Mouse (Mus musculus) embryo, embryonic 11 days (tissue): ENCODE measurements at regions not wholly inside any gene's neighbourhood (a gene's known extent, or its start where the extent isn't known, plus 50 kb on each side); places are given as distances from the start of the nearest gene placed in this dataset.
"Not testable (repeated sequence)": the region's sequence is repeated elsewhere in the genome, so short reads cannot be mapped to it uniquely, and the experiment has no call there.

ENCODE experiments used
- DNase-seq: peaks from one replicate; pipeline ENCODE4 v3.0.0-alpha.2; 2015

DNA sequence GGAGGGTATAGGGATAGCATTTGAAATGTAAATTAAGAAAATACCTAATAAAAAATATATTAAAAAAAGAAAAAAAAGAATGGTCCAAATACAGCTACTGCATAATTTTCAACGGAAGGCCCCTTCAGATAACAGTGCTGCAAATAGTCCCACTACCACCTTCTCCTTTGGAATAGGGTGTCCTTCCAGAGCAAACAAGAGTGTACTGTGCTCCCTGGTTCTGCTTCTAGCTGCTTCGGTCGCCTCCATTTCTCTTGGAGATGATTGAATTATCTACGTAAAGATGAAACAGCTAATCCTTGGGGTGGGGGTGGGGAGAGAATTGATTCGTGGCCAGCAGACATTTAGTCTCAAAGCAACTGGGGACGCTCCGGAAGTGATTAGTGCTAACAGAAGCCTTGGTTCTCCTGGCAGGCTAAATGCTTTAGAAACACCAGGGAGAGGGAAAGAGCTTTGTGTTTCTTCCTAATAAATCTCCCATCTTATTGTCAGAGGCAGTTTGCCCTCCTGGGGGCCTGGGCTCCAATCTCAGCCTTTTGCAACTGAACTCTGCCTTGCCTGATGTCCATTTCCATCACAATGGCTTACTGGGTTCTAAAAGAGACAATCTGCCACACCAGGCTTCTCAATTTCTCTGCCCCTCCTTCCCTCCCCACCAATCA is 184.5 kb upstream of the Tbl1xr1 start:
- DNase-seq, result peak; percentile 78

DNA sequence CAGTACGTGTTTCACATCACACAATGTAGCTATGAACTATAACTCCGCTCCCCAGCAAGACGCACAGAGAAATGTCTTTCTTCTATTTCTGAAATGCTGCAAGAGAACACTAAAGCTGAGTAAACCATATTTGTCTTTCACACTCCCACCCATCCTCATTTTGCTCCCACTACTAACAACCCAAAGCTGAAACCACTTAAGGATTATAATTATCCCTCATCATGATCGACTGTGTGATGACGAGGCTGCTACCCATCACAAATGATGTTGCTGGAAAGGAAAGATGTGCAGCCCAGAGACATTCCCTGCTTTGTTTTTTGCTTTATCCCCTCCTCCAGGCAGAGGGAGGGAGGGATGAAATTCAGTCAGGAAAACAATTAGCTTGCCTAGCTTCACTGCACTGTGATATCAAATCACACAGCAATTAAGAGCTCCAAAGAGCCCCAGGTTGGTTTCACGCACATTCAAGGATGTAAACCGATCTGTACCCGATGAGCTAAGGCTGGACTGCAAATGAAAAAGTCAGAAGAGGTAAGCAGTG is 183.5 kb upstream of the Tbl1xr1 start:
- DNase-seq, result peak; percentile 21

DNA sequence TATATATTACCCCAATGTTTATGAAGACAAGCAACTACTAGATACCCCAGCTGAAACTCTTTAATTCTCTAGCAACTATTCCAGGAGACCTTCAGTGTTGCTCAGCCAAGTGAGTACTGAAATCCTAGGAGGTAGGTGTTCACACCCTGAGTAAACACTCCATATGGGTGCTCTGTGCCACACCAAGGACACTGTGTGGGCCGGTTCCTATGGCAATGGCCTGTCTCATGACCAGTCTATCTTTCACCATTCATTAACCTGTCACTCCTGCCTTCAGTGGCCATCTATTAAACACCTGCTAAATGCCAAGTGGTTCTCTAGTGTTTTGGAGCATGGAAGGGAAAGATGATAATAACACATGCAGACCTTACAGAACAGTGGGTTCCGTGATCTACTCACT is 180.9 kb upstream of the Tbl1xr1 start:
- no peak for DNase-seq

DNA sequence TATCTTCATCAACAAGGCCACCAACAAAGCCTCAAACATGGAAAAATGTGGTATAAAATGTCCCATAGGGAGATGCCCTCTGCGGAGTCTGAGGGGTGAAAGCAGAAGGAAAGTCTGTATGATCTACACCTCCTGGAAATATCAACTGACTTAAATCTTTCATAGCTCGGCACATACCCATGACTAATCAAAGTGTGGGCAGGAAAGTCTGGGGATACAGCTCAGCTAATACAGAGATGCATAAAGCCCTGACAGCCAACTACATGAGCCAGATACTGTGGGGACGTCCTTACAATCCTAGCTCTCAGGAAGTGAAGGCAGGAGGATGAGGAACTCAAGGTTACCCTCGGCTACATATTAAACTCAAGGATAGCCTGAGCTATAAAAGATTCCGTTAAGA is 178.2 kb upstream of the Tbl1xr1 start:
- no peak for DNase-seq

DNA sequence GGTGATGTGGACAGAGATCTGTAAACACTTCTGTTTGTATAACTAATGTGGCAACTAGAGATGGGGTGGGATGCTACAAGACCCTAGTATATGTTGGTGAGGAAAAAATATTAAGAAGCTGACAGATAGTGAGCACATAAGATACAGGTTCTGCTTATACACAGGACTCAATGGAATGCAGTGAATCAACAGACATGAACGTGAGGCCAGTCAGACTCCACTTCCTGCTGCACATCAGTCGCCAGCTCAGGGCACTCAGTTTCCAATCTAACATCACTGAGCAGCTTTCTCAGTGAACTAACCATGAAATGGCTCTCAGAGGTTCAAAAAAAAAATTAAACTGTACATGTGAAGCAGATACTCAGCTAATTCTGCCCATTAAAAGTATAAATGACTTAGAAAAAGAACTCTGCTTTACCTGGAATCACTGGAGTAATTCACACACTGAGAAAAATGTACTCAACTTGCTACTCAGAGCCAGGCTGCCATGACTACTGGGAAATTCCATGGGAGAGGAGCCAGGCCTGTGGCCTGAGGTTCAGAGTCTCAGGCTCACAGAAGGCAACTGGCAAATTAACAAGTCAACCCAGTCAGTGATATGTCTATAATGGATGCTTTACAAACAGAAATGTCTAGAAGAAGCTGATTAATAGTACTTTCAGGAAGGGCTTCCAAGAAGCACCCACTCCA is 170.9 kb upstream of the Tbl1xr1 start:
- no peak for DNase-seq

DNA sequence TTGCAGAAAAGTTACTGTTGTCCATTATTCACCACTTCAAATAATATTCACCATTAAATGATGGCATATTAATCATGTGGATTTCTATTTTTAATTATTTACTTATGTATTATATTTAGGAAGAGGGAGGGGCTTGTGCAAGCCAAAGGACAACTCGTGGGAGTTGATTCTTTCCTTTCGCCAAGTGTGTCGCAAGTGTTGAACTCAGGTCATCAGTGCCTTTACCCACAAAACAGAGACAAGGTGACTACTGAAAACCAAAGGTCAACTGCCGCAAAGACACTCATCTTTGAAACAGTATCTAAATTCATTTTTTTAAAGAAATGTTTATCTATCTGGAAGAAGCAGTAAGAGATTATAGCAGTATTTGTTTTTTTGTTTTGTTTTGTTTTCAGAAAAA is 167.6 kb upstream of the Tbl1xr1 start:
- DNase-seq, result no peak

DNA sequence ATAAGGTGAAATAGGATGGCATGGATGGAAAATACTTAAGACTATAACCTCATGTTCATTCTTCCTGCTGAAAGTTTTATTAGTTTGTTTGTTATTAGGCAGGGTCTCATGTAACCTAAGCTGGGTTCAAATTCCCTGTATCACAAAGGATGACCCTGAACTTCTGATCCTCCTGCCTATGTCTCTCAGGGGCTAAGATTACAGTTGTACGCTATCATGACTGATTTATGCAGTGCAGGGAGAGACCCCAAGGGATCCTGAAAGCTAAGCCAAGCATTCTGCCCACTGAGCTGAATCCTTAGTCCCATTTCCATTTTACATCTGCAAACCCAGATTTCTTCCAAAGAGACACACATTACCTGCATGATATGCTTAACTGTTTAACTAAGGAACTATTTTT is 166.4 kb upstream of the Tbl1xr1 start:
- DNase-seq, result no peak

DNA sequence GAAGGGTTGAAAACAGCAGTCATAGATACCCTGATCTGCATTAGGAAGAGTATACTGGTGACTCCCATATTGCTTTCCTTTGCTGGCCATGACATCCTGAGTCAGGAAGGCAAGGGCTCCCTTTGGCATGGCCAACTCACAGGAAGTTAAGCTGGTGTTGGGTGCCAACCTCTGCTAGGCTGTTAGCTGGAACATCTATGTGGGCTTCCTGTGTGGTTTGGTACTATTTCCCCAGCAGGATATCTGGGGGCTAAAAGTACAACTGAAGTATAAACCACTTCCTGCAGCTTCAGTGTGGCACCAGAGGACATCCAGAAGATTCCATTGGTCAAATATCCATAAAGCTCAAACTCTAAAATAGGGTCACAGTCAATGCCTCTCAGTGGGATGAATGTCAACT is 165.4 kb upstream of the Tbl1xr1 start:
- DNase-seq, result no peak

DNA sequence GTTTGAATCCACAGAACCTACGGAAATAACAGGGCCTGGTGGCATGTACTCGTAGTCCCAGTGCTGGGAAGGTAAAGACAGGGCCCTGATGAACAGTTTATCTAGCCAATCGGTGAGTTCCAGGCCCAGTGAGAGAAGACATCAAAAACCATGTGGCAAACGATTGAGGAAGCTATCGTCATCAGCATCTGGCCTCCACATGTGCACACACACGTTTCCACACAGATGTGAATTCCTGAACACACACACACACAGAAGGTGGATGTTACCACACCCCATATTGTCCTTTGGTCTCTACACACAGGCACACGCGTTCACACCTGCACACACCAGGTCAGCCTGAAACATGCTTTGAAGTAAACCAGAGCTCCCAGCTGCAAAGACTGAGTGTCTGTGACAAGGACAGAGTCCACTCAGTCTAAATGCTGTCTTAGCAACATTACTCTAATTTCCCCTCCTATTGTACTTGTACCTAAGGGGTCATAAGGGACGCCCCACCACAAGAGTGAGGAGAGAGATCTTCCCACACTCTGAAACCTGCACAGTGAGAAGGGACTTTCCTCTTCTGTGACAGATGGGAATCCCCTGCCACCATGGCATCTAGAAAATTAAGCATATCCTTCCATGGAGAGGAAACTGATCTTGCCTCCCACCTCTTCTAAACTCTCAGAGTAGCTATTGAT is 159.1 kb upstream of the Tbl1xr1 start:
- DNase-seq, result peak; percentile 18

DNA sequence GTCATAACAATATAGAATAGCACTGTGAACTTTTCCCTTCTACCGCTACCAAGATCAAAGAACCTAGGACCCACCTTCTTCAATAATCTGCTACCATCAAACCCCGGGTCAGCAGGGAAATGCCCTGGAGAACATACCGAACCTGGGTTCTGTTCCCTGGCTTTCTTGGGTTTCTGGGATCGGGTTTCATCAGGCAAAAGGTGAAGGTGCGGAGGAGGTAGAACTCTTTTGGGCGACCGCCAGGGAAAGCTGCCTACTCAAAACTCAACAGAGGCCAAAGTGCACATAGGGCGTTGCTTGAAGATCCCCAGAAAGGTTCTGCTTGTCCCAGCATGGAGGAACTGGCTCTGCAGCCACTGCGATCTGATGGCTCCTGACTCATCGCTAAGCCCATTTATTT is 158.0 kb upstream of the Tbl1xr1 start:
- DNase-seq, result no peak

DNA sequence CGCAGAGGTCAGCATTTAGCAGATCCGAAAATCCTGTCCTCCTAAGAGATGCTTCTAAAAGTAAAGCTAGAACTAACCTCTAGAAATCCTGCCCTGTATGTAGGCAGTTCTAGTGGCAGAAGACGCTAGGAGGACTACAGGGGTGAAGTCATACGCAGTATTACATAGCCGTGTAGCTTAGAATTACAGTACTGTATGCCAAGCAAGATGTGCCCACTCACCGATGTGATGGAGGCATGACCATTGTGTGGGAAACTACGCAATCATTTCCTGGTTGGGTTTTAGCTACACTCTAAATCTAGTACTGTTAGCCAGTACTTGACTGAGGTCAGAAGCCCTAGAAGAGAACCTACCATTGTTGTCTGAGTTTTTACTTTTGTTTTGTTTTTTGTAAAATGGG is 156.5 kb upstream of the Tbl1xr1 start:
- no peak for DNase-seq

DNA sequence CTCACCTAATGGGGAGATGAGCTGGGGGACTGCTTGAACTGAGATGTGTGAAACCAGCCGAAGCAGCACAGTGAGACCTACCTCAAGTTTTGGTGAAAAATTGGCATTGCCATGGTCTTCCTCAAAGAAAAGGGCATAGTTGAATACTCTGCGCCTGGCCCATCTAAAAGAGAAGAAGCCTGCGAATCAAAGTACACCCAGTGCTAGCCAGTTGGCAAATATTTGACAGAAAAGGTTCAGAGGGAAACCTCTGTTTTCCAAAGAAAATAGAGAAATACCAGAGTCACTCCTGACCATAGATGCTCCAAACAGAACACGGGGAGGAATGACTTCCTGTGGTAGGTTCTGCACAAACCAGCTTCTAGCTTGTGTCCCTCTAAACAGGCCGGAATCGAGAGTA is 144.5 kb upstream of the Tbl1xr1 start:
- DNase-seq, result no peak

DNA sequence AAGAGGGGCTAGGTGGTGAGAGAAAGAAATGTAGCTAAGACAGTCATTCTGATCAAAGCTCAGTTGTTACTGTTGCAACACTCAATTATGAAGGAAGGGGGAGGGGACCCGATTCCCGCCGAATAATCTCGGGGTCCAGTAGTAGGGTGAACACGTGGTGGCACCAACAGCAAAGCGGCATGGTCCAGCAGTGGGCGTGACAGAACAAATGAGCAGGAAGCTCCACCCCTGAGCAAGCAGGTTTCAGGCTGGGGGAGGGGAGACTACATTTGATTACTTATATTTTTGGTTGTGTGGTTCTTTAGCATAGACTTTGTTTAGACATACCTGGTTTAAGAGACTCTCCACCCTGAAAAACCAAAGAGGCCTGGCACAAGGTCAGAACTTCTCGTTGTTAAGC is 143.8 kb upstream of the Tbl1xr1 start:
- not testable (repeated sequence) for DNase-seq

DNA sequence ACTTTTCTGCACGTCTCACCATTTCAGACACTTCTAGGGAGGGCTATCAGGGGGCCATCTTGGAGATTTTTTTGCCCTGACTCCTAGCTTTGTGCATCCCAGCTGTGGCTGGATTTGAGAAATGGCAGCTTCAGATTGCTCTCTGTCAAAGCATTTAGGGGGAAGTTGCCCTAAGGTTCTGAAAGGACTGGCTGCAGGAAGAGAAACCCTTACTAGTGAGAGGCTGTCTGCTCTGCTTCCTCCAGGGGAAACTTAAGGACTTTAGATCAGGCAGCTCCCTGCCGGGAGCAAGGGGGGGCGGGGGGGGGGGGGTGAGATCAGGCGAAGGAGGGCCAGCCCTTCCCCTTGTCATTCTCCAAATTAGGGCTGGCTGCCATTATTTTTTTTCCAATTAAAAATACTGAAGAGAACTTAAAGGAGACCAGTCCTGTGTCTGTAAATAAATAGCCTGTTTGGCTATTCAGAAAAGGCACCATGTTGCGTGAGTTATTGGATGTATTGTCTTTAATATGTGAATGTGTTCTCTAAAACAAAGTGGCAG is 141.7 kb upstream of the Tbl1xr1 start:
- peak; percentile 57 for DNase-seq

DNA sequence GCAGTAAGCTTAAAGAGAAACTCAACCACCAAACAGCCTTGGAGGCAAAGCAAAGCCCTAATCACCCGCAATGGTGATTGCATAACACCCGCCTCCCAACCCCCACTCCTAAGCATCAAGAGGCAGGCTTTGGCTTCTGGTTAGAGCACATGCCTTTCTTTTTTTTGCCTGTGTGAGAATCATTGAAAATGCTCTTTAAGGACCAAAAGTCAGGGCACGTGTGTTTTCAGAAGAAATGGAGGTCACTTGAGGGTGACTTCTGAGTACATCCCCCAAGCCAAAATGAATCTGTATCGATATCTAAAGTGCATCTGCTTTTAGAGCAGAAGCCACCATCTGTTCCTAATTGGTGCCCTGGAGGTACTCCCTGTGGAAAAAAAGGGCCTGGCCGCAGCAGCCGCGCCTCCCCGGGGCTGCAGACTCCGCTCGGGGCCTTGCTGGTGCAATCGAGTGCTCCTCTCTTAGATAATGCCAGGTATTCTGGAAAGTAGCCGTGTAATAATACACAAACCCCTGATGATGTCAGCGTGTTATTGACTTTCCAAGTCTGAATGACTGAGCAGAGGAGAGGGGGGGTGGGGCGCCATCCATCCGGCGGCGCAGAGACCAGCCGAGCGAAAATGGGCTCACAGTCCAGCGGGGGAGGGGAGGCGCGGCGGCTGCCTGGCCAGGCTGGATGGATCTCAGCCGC is 140.7 kb upstream of the Tbl1xr1 start:
- peak; percentile 97 for DNase-seq

DNA sequence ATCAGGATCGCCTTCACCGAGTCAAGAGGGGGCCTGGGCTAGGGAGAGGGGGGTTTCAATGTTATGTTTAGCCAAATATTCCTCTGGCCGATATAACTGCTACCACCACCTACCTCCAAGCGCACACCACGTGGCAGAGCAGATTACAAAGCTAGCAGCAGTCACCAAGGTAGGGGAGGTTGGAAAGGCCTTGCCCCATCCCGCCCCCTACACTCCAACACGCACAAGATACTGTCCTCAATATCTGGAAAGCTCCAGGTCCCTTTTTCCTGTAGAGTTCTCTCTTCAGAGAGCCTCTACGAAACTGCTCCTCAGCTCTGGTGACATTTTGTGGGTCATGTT is 140.2 kb upstream of the Tbl1xr1 start:
- no peak for DNase-seq

DNA sequence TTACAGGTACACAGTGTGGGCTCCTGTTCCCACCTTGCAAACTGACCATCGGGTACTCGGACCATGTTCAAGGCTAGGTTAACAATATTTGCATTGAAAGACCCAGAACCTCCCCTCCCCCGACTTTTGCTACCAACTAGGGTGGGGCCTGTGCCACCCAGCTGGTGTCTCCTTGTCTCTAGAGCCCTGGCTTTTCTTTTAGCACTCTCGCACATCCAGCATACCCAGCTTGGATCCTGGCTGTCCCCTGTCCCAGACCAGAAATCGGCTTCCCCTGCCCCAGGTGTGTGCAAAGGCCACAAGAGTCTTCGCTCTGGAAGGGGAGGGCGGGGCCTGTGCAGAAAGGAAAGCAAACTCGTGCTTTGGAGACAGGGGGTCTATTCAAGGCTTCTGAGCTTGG is 139.8 kb upstream of the Tbl1xr1 start:
- peak; percentile 32 for DNase-seq

DNA sequence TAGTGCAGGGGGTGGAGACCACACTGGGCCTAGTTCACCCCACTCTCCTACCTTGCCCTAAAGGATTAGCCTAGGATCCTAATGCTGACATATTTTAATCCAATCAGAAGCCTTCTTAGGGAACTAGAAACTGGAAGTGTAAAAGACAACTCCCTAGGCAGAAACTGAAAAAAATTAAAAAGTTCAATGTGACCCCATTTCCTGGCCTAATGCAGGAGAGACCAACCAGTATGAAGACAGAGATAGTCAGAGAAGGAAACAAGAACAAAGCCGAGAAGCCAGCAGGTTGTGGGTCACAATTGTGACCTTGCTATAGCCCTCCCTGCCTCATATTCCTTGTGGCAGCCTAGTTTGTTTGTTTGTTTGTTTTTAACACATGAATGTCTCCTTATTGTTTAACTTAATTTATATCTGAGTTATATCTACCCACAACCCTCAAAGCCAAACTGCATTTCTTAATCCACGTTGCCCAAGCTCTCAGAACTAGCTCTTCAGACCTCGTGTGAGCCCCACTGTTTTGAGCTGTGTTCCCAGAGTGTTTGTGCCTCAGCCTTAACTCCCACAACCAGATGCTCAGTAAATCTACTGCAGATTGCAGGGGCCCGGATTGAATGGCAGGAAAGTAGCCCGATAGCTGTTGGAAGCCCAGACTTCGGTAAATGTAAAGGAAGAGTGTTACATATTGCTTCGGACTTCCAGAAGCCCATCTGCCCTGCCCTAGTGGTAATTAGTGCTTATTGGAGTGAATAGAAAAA is 139.0 kb upstream of the Tbl1xr1 start:
- DNase-seq, result peak; percentile 29

DNA sequence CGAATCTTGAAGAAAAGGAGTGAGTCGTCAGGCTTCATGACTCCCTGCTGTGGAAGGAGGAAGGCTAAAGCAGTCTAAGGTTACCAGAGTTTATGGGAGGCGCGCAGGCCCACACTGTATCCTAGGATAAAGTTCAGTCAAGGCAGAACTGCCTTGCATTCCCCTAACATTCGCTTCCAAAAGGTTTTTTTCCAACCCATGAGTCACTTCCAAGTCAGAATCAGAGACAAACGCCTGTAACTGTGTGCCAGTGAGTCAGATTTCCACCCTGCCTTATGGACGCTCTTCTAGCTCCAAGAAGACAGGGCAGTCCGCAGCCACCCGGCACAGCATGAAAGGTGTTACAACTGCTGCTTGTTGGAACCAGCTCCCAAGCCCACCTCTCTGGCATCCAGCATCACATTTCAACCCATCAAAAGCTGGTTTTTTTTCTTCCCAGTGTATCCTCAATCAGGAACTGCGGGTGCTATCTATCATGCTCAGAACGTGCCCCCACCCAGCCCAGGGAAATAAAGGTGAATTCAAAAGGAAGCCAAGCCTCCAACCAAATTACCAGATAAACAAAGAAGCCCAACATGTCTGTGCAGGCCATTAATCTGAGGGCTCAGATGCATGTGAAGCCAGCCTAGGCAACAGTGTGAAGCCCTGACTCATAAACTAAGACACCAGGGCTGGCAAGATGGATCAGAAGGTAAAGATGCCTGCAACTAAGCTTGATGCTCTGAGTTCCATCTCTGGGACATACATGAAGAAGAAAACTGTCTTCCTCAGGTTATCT is 138.2 kb upstream of the Tbl1xr1 start:
- DNase-seq, result peak; percentile 18

DNA sequence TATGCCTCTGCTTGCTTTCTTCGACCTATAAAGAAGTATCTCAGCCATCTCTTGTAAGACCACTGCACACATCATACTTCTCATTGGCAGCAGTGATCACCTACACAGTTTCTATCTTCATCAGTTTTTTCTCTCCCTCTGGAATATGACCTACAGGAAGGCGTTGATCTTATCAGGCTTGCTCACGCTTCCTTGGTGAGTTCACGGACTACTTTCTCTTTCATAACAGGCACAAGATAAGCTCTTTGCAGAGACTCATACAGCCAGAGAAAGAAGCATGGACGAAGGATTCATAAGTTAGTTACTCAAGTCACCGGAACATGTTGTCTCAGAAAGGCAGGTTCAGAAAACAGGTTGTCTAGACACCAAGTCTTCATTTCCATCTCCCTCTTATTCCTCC is 136.7 kb upstream of the Tbl1xr1 start:
- DNase-seq, result no peak

DNA sequence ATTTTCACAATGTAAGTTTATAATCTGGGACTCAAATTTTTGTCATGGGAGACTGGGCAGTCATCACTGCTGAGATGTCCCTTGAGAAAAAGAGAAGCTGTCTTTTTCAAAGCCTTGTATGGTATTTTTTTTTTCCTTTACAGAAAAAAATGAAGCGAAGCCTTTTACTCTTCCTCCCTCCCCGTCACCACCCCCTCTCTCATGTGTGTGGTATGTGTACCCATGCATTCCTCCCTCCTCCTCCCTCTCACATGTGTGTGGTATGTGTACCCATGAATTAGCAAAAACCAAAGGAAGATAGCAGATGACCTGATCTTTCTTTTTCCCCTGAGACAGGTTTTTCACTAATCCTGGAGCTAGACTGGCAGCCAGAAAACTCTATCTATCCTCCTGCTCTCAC is 134.9 kb upstream of the Tbl1xr1 start:
- DNase-seq, result no peak

DNA sequence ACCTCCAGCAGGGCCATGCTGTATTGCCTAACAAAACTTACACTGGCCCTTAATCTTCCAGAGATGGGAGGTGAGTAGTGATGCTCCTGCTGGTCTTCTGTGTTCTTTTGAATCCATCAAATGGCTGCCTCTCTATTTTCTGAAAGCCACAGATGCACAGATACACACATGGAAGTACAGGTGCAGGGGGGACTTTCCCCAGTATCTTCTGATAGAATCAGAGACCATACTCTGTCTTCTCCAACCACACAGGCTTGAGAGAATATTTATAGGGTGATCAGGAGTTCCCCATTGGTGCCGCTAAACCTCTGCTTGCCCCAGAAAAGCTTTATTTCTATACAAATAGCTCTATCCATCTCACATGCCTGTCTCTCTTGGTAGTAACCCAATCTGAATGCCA is 133.5 kb upstream of the Tbl1xr1 start:
- no peak for DNase-seq
